Mouse (Mus musculus) stomach, postnatal 0 days (tissue): Measurements from ENCODE around the gene Olfr603. TPM values are rescaled to one million over a fixed set of nuclear protein-coding genes. Genes with fewer than 3 reads are reported as not detected.
"Not testable (repeated sequence)": the region's sequence is repeated elsewhere in the genome, so short reads cannot be mapped to it uniquely, and the experiment has no call there.

ENCODE experiments used
- ATAC-seq: fragments of 200-750 bp; cut with Nextera tagmentation; 2 replicates; pipeline ENCODE4 v1.8.0; 2017; ENCODE audit not compliant: low FRiP score, low TSS enrichment
- DNase-seq: peaks from one replicate; pipeline ENCODE4 v3.0.0-alpha.2; 2016; ENCODE audit warnings: low spot score
- H3K27ac ChIP-seq: fragments of 300-500 bp; sonication (generic); replicated peaks from 2 replicates; pipeline ENCODE4 v1.5.1; 2014; ENCODE audit warnings: mild to moderate bottlenecking, control low read depth
- H3K27me3 ChIP-seq: fragments of 300-500 bp; sonication (generic); 2 replicates; pipeline ENCODE4 v1.6.1; 2014; ENCODE audit warnings: low read length; ENCODE audit not compliant: control insufficient read depth, insufficient read depth
- H3K36me3 ChIP-seq: fragments of 300-500 bp; sonication (generic); 2 replicates; pipeline ENCODE4 v1.6.1; 2014; ENCODE audit warnings: low read length, mixed read lengths; ENCODE audit not compliant: control insufficient read depth, insufficient read depth
- H3K4me1 ChIP-seq: fragments of 300-500 bp; sonication (generic); replicated peaks from 2 replicates; pipeline ENCODE4 v1.6.1; 2014; ENCODE audit warnings: antibody characterized with exemption; ENCODE audit not compliant: control insufficient read depth, insufficient read depth
- H3K4me2 ChIP-seq: fragments of 300-500 bp; sonication (generic); replicated peaks from 2 replicates; pipeline ENCODE4 v1.6.1; 2014; ENCODE audit warnings: low read depth, mild to moderate bottlenecking, control low read depth, moderate library complexity
- H3K4me3 ChIP-seq: fragments of 300-500 bp; sonication (generic); 2 replicates; pipeline ENCODE4 v1.5.1; 2014; ENCODE audit warnings: low read depth, low read length, control low read depth
- H3K9ac ChIP-seq: fragments of 300-500 bp; sonication (generic); 2 replicates; pipeline ENCODE4 v1.6.1; 2014; ENCODE audit warnings: mild to moderate bottlenecking, low read length, control low read depth, mixed read lengths
- H3K9me3 ChIP-seq: fragments of 300-500 bp; sonication (generic); 2 replicates; pipeline ENCODE4 v1.6.1; 2016; ENCODE audit warnings: low read length; ENCODE audit not compliant: control insufficient read depth
- CTCF ChIP-seq: IDR thresholded peaks from 2 replicates; pipeline ENCODE4 v1.5.1; 2016; ENCODE audit warnings: antibody characterized with exemption, low read depth, mild to moderate bottlenecking, moderate library complexity
- EP300 ChIP-seq: optimal IDR thresholded peaks from 2 replicates; pipeline ENCODE3; 2016; ENCODE audit warnings: antibody characterized with exemption
- WGBS: fragments of 180-500 bp; shearing (Covaris S2); extraction: QIAGEN DNeasy Blood & Tissue Kit; methylation state at CpG from one replicate; pipeline ENCODE4 v1.1.7; 2014; 5-methylcytosine and 5-hydroxymethylcytosine counted together
- polyA plus RNA-seq: library from polyadenylated mRNA; unstranded; fragments of >200 nt; fragmentation: Nextera tagmentation; extraction: Ambion mirVana; gene quantifications from 2 replicates; pipeline ENCODE4 v1.2.1, GENCODE M21; 2015

Gene Olfr603
- not detected in 2 replicates for polyA plus RNA-seq

DNA sequence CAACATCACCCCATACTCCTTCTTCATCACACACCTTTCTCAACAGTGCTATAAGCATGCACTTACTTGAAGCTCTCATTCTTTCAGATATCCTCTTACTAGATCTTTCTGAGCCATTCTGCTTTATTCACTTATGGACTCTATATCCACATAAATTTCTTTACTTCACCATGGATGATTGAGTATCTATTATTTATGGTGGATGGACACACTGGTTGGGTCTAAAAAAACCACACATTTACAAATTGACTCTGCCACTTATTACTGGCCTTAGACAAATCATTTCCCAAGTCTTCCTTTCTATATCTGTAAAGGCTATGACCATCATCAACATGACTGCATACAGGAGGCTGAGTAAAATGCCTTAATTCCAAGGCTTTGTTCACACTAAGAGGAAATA, at the start of gene Olfr603:
Gene Olfr603, minus strand, starts transcription at position 101 of the 400 bp plus-strand sequence.
- no peaks in the 10 kb centered on the region for H3K36me3 ChIP-seq
- no peak within 1 kb of the TSS for H3K27ac ChIP-seq
- no peak within 1 kb of the TSS for H3K4me3 ChIP-seq
- no peak within 1 kb of the TSS for H3K4me2 ChIP-seq
- no peak for DNase-seq
- TF ChIP-seq EP300 (no peak), CTCF (no peak)
- H3K27me3 ChIP-seq, result no peaks in the 10 kb centered on the region
- ATAC-seq, result no peak
- no peaks in the 10 kb centered on the region for H3K4me1 ChIP-seq
- no peaks in the 10 kb centered on the region for H3K9me3 ChIP-seq
- H3K9ac ChIP-seq, result no peak within 1 kb of the TSS

DNA sequence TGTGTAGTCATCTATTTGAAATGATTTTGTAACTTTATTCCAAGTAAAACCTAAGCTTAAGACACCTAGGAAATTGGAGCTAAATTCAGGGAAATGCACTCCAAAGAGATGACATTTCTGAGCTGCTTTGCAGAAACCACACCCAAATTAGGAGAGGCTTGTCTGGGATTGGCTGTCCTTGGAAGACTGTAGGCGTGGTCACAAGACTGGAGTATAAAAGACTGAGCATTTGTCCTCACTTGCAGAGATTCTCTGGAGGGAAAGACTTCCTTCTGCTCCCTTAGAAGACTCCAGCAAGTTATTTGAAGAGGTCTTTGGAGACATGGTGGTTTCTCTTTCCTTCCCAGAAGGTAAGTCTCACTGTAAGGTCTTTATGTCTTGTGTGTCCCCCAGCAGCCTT, 28.8 kb upstream of the Olfr603 start, which contains the start of gene Usp17lc:
Gene Usp17lc, plus strand, starts transcription at position 301 of the 400 bp plus-strand sequence.
- DNase-seq, H3K4me2 ChIP-seq, H3K9me3 ChIP-seq, H3K36me3 ChIP-seq, H3K4me1 ChIP-seq, H3K27ac ChIP-seq, H3K27me3 ChIP-seq, H3K9ac ChIP-seq, H3K4me3 ChIP-seq, ATAC-seq: not testable (repeated sequence)
- WGBS, result 77% methylated on average over 1 of the region's 1 CpGs

DNA sequence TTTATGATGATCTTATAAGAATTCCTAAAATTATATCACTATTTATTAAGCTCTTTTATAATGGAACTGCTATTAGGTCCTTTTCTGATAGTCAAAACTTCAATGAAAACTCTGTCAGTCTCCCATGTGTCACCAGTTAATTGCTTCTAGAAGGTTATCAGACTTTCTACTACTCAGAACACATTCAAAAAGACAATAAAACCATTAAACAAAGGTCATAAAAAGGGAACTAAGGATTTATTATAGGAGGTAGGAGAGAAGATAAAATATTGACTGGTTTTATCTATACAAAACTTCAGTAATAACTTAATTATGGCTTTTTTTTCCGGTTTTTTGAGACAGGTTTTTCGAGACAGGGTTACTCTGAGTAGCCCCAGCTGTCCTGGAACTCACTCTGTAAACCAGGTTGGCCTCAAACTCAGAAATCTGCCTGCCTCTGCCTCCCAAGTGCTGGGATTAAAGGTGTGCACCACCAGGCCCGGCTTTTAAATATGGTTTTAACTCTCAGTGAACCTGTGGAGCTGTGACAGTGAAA, 20.6 kb upstream of the Olfr603 start:
- ATAC-seq, H3K27me3 ChIP-seq, H3K36me3 ChIP-seq, H3K9ac ChIP-seq, H3K27ac ChIP-seq, DNase-seq, H3K4me3 ChIP-seq, H3K9me3 ChIP-seq, H3K4me1 ChIP-seq, H3K4me2 ChIP-seq: not testable (repeated sequence)
- WGBS, result 58% methylated on average over 3 of the region's 3 CpGs

DNA sequence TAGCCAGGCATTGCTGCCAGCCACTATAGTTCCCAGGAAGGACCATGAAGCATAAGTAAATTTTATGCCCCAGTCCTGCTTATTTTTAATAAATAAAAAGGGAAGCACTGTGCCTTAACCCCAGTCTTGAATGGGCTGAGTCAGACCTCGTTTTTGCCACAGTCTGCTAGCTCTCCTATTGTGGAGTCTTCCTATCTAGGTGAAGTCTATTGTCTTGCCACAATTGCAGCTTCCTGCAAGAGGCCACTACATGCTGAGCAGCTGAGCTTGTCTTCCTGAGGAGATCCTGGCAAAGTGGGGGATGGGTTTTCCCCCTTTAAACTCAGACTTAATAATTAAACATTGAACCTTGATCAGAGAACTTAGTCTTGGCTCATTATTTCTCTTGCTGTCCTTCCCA, 13.0 kb upstream of the Olfr603 start:
- WGBS, result 7% methylated on average over 1 of the region's 1 CpGs
- Histone ChIP-seq H3K36me3 (no peaks in the 10 kb centered on the region), H3K4me1 (no peaks in the 10 kb centered on the region), H3K4me3 (no peak overlapping the region), H3K9ac (no peak overlapping the region), H3K27ac (no peak overlapping the region), H3K27me3 (no peaks in the 10 kb centered on the region), H3K9me3 (no peaks in the 10 kb centered on the region), H3K4me2 (no peak overlapping the region)
- no peak for TF ChIP-seq CTCF
- TF ChIP-seq EP300, result no peak
- DNase-seq (no peak), ATAC-seq (no peak)

DNA sequence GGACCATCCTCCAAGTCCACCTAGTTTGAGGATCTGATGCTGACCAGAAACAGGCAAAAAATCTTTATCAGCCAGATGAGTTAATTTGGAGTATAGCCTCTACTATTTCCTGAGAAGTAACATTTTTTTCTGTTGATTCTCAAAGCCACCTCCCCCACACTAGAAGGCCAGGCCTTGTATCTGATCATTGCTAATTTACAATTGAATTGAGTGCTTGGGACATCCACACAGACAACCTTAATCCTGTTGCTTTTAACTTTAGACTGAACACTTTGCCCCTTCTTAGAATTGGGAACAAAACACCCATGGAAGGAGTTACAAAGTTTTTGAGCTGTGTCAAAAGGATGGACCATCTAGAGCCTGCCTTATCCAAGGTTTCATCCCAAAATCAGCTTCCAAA, 11.8 kb upstream of the Olfr603 start:
- H3K4me1 ChIP-seq, result no peaks in the 10 kb centered on the region
- TF ChIP-seq CTCF, result no peak

DNA sequence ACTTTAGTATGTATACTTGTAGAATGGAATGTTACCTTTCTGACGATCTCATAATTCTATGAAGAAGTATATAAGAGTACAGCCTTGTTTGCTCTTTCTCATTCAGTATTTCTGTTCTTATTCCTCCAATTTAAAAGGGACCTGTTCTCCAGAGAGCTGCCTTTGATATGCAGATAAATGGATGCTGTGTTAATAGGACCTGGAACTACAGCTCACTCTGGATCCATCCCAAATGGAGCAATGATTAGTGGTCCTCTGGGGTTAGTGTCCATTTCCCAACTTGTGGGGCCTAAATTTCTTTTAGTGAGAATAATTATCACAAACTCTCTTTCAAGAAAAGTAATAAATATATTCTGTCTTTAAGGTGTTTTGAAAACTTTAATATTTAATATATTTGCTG, 23.4 kb downstream of the Olfr603 start, which contains the start of gene Olfr601:
Gene Olfr601, minus strand, starts transcription at position 101 of the 400 bp plus-strand sequence.
- no peaks in the 10 kb centered on the region for H3K27me3 ChIP-seq
- ATAC-seq, result no peak
- 79% methylated on average over 1 of the region's 1 CpGs for WGBS

More for the DNA sequence above, 11.8 kb upstream of the Olfr603 start:
- no peak overlapping the region for H3K4me3 ChIP-seq
- no peak overlapping the region for H3K9ac ChIP-seq
- no peaks in the 10 kb centered on the region for H3K9me3 ChIP-seq
- H3K27me3 ChIP-seq, result no peaks in the 10 kb centered on the region
- no peak overlapping the region for H3K27ac ChIP-seq
- no peak for DNase-seq
- H3K4me2 ChIP-seq, result no peak overlapping the region
- no peak for ATAC-seq
- no peaks in the 10 kb centered on the region for H3K36me3 ChIP-seq

More for the DNA sequence above, 23.4 kb downstream of the Olfr603 start, which contains the start of gene Olfr601:
- no peak for TF ChIP-seq CTCF
- TF ChIP-seq EP300, result no peak
- Histone ChIP-seq H3K9ac (no peak within 1 kb of the TSS), H3K27ac (no peak within 1 kb of the TSS), H3K9me3 (no peaks in the 10 kb centered on the region), H3K4me1 (no peaks in the 10 kb centered on the region), H3K4me3 (no peak within 1 kb of the TSS), H3K36me3 (no peaks in the 10 kb centered on the region), H3K4me2 (no peak within 1 kb of the TSS)
- no peak for DNase-seq
